Mouse (Mus musculus) heart, adult 2 months (tissue): ENCODE data around the gene Rassf10.

ENCODE experiments used
- CTCF ChIP-seq: fragments of 200-600 bp; IDR thresholded peaks from 2 replicates; pipeline ENCODE4 v1.8.1; 2022; ENCODE audit warnings: antibody characterized with exemption, mild to moderate bottlenecking, moderate library complexity
- POLR2A ChIP-seq: fragments of 200-500 bp; IDR thresholded peaks from 2 replicates; pipeline ENCODE4 v1.6.1; 2011; ENCODE audit warnings: mild to moderate bottlenecking, low read depth, low read length, control low read depth; ENCODE audit not compliant: insufficient read depth

DNA sequence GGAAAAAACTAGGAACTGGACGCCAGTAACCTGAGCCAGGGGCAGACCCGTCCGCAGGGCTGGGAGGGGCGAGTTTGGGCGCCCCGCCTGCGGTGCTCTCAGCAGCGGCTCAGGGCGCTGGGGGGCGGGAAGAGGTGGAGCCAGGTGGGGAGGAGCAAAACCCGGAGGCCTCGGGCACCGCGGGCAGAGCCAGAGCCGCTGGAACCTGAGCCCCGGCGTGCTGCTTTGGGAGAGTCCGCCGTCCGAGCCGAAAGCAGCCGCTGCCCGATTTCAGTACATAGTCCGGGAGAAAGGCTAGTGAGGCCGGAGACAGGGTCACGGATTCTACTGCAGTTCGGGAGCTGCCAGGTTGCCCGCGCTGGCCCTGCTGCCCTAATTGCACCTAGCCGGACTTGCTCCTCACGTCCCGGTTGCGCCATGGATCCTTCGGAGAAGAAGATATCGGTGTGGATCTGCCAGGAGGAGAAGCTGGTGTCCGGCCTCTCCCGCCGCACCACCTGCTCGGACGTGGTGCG lies at the start of gene Rassf10:
- TF ChIP-seq CTCF (0 out of 2 replicates have a peak, but pooled peaks have one; percentile 4), POLR2A (peak; percentile 91)
